Comparison of ENCODE assay signal across 8 mouse cellular contexts in genomic region chr3:32669211-32669610, GRCm38 (mm10). TPM values are rescaled to one million over a fixed set of nuclear protein-coding genes. Genes with fewer than 3 reads are reported as not detected.
DNase-seq lines count a peak whose midpoint lies in the region; ATAC-seq lines count a peak whose summit lies in the region.
"Had no signal": no experiment of that assay in that cellular context is flagged by ENCODE, and none has a peak within 500 bp of the region (broad histone marks: within the 10 kb centered on the region; RNA-seq: fewer than 3 reads in every experiment).

No protein-coding gene starts in this region.

- H3K9me3 ChIP-seq in kidney, embryonic 16.5 days (ENCODE audit: low read length), result no peaks in the 10 kb centered on the region
- no peaks in the 10 kb centered on the region for H3K9me3 ChIP-seq in embryonic facial prominence, embryonic 14.5 days (ENCODE audit: control insufficient read depth, low read length)
- H3K9me3 ChIP-seq: hindbrain, embryonic 15.5 days had no signal

- no peaks in the 10 kb centered on the region for H3K27me3 ChIP-seq in kidney, embryonic 16.5 days (ENCODE audit: insufficient read depth, low read length)
- no peaks in the 10 kb centered on the region for H3K27me3 ChIP-seq in embryonic facial prominence, embryonic 14.5 days (replicated peaks; ENCODE audit: control insufficient read depth, insufficient read depth, low read length)
- H3K27me3 ChIP-seq: hindbrain, embryonic 15.5 days had no signal

- no peak overlapping the region for H3K27ac ChIP-seq in kidney, embryonic 16.5 days (ENCODE audit: low read length)
- H3K27ac ChIP-seq in embryonic facial prominence, embryonic 14.5 days (replicated peaks; ENCODE audit: low read depth, low read length), result peak overlapping the region; percentile 2; the same call in 1 of the 2 replicates
- H3K27ac ChIP-seq: hindbrain, embryonic 15.5 days had no signal

- peaks cover 5% of the 10 kb centered on the region; the same call in 1 of the 2 replicates for H3K4me1 ChIP-seq in kidney, embryonic 16.5 days (ENCODE audit: insufficient read depth, low read length)
- H3K4me1 ChIP-seq in embryonic facial prominence, embryonic 14.5 days (ENCODE audit: control insufficient read depth, insufficient read depth, low read length), result peaks cover 3% of the 10 kb centered on the region; the same call in 1 of the 2 replicates
- H3K4me1 ChIP-seq: hindbrain, embryonic 15.5 days had no signal

- intact Hi-C loops in gastrocnemius, postnatal 14 days (cut with DNase I; ENCODE audit: low total_unique reads), result no loop called here
- intact Hi-C loops in left cerebral cortex, postnatal 10 days (cut with DNase I), result no loop called here

- DNase-seq in kidney, adult 9 months, result peak; percentile 38
- DNase-seq in embryonic facial prominence, embryonic 14.5 days (ENCODE audit: low spot score), result peak; percentile 51
- DNase-seq in gastrocnemius, postnatal 14 days, result peak; percentile 40
- peak; percentile 33 to 59 for DNase-seq in left cerebral cortex, postnatal 10 days (ENCODE audit: extremely low spot score in 1 of 2, low spot score in 2 of 2)
- DNase-seq in natural killer cell, adult 2 months (ENCODE audit: low spot score in 2 of 2), result no peak
- DNase-seq in thymus, adult 18-20 months, result no peak

- H3K9ac ChIP-seq in kidney, embryonic 16.5 days (replicated peaks; ENCODE audit: low read length), result no peak overlapping the region
- no peak overlapping the region for H3K9ac ChIP-seq in embryonic facial prominence, embryonic 14.5 days (ENCODE audit: low read depth, low read length)
- H3K9ac ChIP-seq: hindbrain, embryonic 15.5 days had no signal

- no peak overlapping the region for H3K4me3 ChIP-seq in kidney, embryonic 16.5 days (ENCODE audit: low read length)
- no peak overlapping the region for H3K4me3 ChIP-seq in embryonic facial prominence, embryonic 14.5 days (ENCODE audit: low read depth, low read length)
- H3K4me3 ChIP-seq: hindbrain, embryonic 15.5 days had no signal

- no peaks in the 10 kb centered on the region for H3K36me3 ChIP-seq in kidney, embryonic 16.5 days (ENCODE audit: insufficient read depth, low read length)
- H3K36me3 ChIP-seq in embryonic facial prominence, embryonic 14.5 days (ENCODE audit: control insufficient read depth, insufficient read depth, low read length), result no peaks in the 10 kb centered on the region
- H3K36me3 ChIP-seq: hindbrain, embryonic 15.5 days had no signal

- WGBS in kidney, embryonic 16.5 days, result 67% methylated on average over 6 of the region's 6 CpGs
- 59% methylated on average over 6 of the region's 6 CpGs for WGBS in embryonic facial prominence, embryonic 14.5 days

- H3K4me2 ChIP-seq in kidney, embryonic 16.5 days (replicated peaks; ENCODE audit: low read depth, low read length), result no peak overlapping the region
- peak overlapping the region; percentile 13; the same call in 1 of the 2 replicates for H3K4me2 ChIP-seq in embryonic facial prominence, embryonic 14.5 days (ENCODE audit: low read depth, low read length)
- H3K4me2 ChIP-seq: hindbrain, embryonic 15.5 days had no signal

- ATAC-seq in kidney, embryonic 16.5 days (ENCODE audit: low FRiP score, low TSS enrichment), result no peak
- ATAC-seq in embryonic facial prominence, embryonic 14.5 days (ENCODE audit: low read depth), result no peak

RNA-seq across cellular contexts. Expression of gene Actl6a, which starts 36.9 kb away (rescaled TPM):
- polyA plus RNA-seq in kidney, embryonic 16.5 days (2015; fragmentation: Nextera tagmentation; extraction: Ambion mirVana), result 188 and 196 TPM in 2 replicates
- polyA plus RNA-seq in embryonic facial prominence, embryonic 14.5 days (2014; fragmentation: Nextera tagmentation; extraction: Ambion mirVana), result 102 and 124 TPM in 2 replicates
- total RNA-seq in gastrocnemius, postnatal 14 days (2021), result 10 to 100 TPM; 19.6 to 20.2 TPM
- total RNA-seq in left cerebral cortex, postnatal 10 days (2021), result 10 to 100 TPM; 13.1 to 17.9 TPM

RNA-seq across cellular contexts. Expression of gene Gnb4, which starts 52.8 kb away (rescaled TPM):
- 54.5 and 60.7 TPM in 2 replicates for polyA plus RNA-seq in kidney, embryonic 16.5 days (2015; fragmentation: Nextera tagmentation; extraction: Ambion mirVana)
- polyA plus RNA-seq in embryonic facial prominence, embryonic 14.5 days (2014; fragmentation: Nextera tagmentation; extraction: Ambion mirVana), result 85.0 and 88.0 TPM in 2 replicates
- 10 to 100 TPM; 14.8 to 18.8 TPM for total RNA-seq in gastrocnemius, postnatal 14 days (2021)
- total RNA-seq in left cerebral cortex, postnatal 10 days (2021), result 100 to 1,000 TPM; 152 to 162 TPM

Comparison
In these comparisons a context has a peak if more than half of its experiments do, and no peak if none do; other contexts are left out.
1. DNase-seq: peak in kidney, adult 9 months (single experiment), embryonic facial prominence, embryonic 14.5 days (single experiment), gastrocnemius, postnatal 14 days (single experiment) and left cerebral cortex, postnatal 10 days (2 of 2); none in natural killer cell, adult 2 months (0 of 2) and thymus, adult 18-20 months (0 of 2).
2. RNA of gene Gnb4, which starts 52.8 kb away (total RNA-seq): 152 to 162 TPM in left cerebral cortex, postnatal 10 days; 14.8 to 18.8 TPM in gastrocnemius, postnatal 14 days; every median in the first group is over 4 times any median in the second.